Mouse (Mus musculus) neural tube, embryonic 14.5 days (tissue): ENCODE results near the gene Tmem199. TPM values are rescaled to one million over a fixed set of nuclear protein-coding genes. Genes with fewer than 3 reads are reported as not detected.

Experiments used
- ATAC-seq: fragments of 200-750 bp; cut with Nextera tagmentation; 2 replicates; pipeline ENCODE4 v1.8.0; 2017; ENCODE audit warnings: low read depth, mild to moderate bottlenecking, moderate TSS enrichment, moderate library complexity
- H3K27ac ChIP-seq: fragments of 300-500 bp; sonication (generic); 2 replicates; pipeline ENCODE4 v1.5.1; 2014; ENCODE audit warnings: low read depth, mild to moderate bottlenecking, control low read depth, low read length, moderate library complexity, mixed read lengths
- H3K27me3 ChIP-seq: fragments of 300-500 bp; sonication (generic); 2 replicates; pipeline ENCODE4 v1.6.1; 2014; ENCODE audit warnings: low read length; ENCODE audit not compliant: control insufficient read depth, insufficient read depth
- H3K36me3 ChIP-seq: fragments of 300-500 bp; sonication (generic); 2 replicates; pipeline ENCODE4 v1.6.1; 2014; ENCODE audit warnings: low read length, mixed read lengths; ENCODE audit not compliant: control insufficient read depth, insufficient read depth
- H3K4me1 ChIP-seq: fragments of 300-500 bp; sonication (generic); 2 replicates; pipeline ENCODE4 v1.6.1; 2014; ENCODE audit warnings: low read length; ENCODE audit not compliant: control insufficient read depth, insufficient read depth
- H3K4me2 ChIP-seq: fragments of 300-500 bp; sonication (generic); 2 replicates; pipeline ENCODE4 v1.6.1; 2014; ENCODE audit warnings: mild to moderate bottlenecking, low read depth, low read length, control low read depth
- H3K4me3 ChIP-seq: fragments of 300-500 bp; sonication (generic); 2 replicates; pipeline ENCODE4 v1.5.1; 2014; ENCODE audit warnings: low read depth, low read length, control low read depth, mixed read lengths
- H3K9ac ChIP-seq: fragments of 300-500 bp; sonication (generic); replicated peaks from 2 replicates; pipeline ENCODE4 v1.6.1; 2014; ENCODE audit warnings: low read depth, mild to moderate bottlenecking, control low read depth, low read length, mixed read lengths
- H3K9me3 ChIP-seq: fragments of 300-500 bp; sonication (generic); 2 replicates; pipeline ENCODE4 v1.6.1; 2016; ENCODE audit warnings: low read length; ENCODE audit not compliant: control insufficient read depth
- WGBS: fragments of 180-500 bp; shearing (Covaris S2); extraction: QIAGEN DNeasy Blood & Tissue Kit; methylation state at CpG from one replicate; pipeline ENCODE4 v1.1.7; 2014; 5-methylcytosine and 5-hydroxymethylcytosine counted together
- polyA plus RNA-seq: library from polyadenylated mRNA; unstranded; fragments of >200 nt; fragmentation: Nextera tagmentation; extraction: Ambion mirVana; gene quantifications from 2 replicates; pipeline ENCODE4 v1.2.1, GENCODE M21; 2014

The Tmem199 gene
- 104 and 108 TPM in 2 replicates for polyA plus RNA-seq

DNA sequence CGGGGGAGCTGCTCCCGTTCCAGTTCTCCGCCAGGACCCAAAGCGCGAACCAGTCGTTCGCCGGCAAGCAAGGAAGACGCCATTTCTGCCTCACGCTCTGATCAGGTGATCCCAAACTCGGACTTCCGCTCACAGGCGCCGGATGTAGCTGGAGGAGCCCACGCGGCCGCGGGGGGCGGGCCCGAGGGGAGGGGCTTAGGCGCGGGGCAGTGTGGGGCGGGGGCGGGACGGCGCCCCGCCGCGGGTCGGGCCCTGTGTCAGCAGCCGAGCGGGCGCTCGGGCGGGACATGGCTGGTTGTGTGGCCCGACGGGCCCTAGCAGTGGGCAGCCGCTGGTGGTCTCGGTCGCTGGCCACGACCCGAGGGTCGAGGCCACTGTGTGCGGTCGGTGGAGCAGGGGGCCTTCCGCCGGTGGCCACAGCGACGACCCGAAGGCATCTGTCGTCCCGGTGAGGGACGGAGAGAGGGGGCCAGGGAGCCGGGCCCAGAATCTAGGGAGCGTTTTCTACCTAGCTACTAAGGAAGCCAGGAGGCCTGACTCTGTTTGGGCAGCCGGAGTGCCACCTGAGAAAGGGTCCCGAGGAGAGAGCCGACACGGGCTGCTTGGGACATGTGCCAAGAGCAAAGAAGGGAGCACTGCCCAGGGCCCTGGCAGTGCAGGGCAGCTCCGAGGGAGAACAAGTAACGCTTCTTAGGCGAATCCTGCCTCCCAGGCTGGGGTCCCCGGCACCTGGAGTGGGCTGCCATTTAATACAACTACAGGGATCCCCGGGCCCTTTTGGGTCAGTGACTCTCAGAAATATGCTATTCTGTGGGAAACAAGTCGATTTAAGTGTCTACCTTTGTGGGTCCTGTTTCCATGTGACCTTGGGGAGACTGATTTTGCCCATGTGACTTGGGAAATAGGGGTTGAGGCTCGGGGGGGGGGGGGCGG, at the start of gene Tmem199, which contains the start of gene Poldip2:
Gene Tmem199, minus strand, starts transcription at position 148 of the 933 bp plus-strand sequence.
Gene Poldip2, plus strand, starts transcription at position 169 of the 933 bp plus-strand sequence.
- peak; percentile 96 for ATAC-seq

DNA sequence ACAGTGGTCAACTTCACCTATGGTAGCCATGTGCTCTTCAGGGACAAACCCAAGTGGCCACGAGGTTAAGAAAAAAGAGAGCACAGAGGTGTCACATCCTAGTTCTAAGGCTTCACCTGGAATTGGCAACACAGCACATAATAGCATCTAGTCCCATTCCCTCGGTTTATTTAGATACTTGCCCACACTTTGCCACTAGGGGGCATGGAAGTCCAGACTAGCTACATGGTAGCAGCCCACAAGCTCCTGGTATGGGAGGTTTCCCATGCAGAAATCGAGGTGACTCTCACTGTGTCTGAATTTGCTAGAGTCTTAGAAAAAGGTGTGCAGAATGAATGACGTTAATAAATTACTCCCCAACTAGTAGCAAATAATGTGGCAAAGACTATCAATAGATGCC, 48.5 kb upstream of the Tmem199 start:
- Histone ChIP-seq H3K9me3 (no peaks in the 10 kb centered on the region), H3K9ac (no peak overlapping the region), H3K4me3 (no peak overlapping the region), H3K27ac (no peak overlapping the region), H3K4me2 (no peak overlapping the region), H3K27me3 (no peaks in the 10 kb centered on the region), H3K36me3 (no peaks in the 10 kb centered on the region; the same call in 1 of the 2 replicates), H3K4me1 (no peaks in the 10 kb centered on the region)
- 20% methylated on average over 4 of the region's 4 CpGs for whole genome bisulfite sequencing
- peak; percentile 49; the same call in 1 of the 2 replicates for ATAC-seq

More for the DNA sequence above, at the start of gene Tmem199, which contains the start of gene Poldip2:
- Histone ChIP-seq H3K27me3 (no peaks in the 10 kb centered on the region), H3K27ac (peak within 1 kb of the TSS; percentile 80), H3K9ac (peak within 1 kb of the TSS; percentile 86), H3K9me3 (no peaks in the 10 kb centered on the region), H3K4me2 (peak within 1 kb of the TSS; percentile 97), H3K36me3 (peaks cover 19% of the 10 kb centered on the region), H3K4me3 (peak within 1 kb of the TSS; percentile 97), H3K4me1 (peaks cover 13% of the 10 kb centered on the region)
- WGBS: 2% methylated on average over 61 of the region's 67 CpGs

DNA sequence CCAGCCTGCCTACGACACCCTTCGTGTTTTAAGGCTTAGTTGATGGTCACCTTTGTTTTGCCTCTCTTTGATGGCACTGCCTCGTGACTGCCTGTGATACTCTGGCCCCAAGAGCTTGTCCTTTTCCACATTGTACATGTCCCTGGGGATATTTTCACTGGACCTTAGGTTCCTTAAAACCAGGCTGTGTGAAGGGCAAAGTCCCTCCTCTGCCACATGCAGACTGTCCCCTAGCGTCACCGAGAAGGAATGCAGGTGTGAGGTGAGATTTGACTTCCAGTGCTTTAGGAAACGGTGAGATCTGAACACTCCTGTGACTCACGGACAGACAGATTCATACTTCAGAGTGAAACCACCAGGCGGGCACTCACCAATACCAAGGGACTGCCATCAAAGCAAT, 45.3 kb upstream of the Tmem199 start:
- Histone ChIP-seq H3K4me3 (no peak overlapping the region), H3K27me3 (no peaks in the 10 kb centered on the region), H3K4me1 (no peaks in the 10 kb centered on the region), H3K36me3 (no peaks in the 10 kb centered on the region), H3K9ac (no peak overlapping the region), H3K4me2 (no peak overlapping the region), H3K27ac (no peak overlapping the region), H3K9me3 (no peaks in the 10 kb centered on the region)
- no peak for ATAC-seq
- 60% methylated on average over 8 of the region's 8 CpGs for WGBS

DNA sequence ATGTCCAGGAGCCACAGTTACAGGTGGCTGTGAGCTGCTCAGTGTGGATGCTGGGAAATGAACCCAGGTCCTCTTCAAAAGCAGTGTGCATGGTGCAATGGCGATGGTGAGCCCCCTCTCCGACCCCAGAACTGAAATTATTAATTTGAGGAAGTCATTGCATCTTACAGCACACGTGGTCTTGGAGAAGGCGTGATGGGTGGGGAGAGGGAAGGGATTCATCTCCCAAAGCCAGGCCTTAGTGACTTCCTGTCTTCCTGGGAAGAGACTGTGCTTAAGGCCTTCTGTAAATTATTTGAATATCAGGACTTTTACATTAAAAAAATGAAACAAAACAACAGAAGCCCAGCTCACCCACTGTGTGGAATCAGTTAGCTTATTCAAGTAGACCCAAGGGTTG, 44.1 kb upstream of the Tmem199 start:
- 86% methylated on average over 4 of the region's 4 CpGs for WGBS
- ATAC-seq: no peak
- H3K4me1 ChIP-seq: no peaks in the 10 kb centered on the region
- no peaks in the 10 kb centered on the region for H3K27me3 ChIP-seq
- H3K4me2 ChIP-seq: no peak overlapping the region
- no peak overlapping the region for H3K27ac ChIP-seq
- H3K4me3 ChIP-seq: no peak overlapping the region
- H3K36me3 ChIP-seq: no peaks in the 10 kb centered on the region
- H3K9me3 ChIP-seq: no peaks in the 10 kb centered on the region
- H3K9ac ChIP-seq: no peak overlapping the region

GRCm38 (mm10) chr11:78555623-78556022, 43.7 kb upstream of the Tmem199 start:
- no peaks in the 10 kb centered on the region for H3K9me3 ChIP-seq
- H3K27ac ChIP-seq: no peak overlapping the region
- no peaks in the 10 kb centered on the region for H3K27me3 ChIP-seq
- no peak overlapping the region for H3K4me3 ChIP-seq
- no peak overlapping the region for H3K9ac ChIP-seq
- no peak for ATAC-seq
- WGBS: 84% methylated on average over 3 of the region's 3 CpGs
- no peaks in the 10 kb centered on the region for H3K36me3 ChIP-seq
- H3K4me1 ChIP-seq: no peaks in the 10 kb centered on the region
- no peak overlapping the region for H3K4me2 ChIP-seq

- WGBS: 36% methylated on average over 6 of the region's 6 CpGs
- no peaks in the 10 kb centered on the region for H3K9me3 ChIP-seq
- H3K4me1 ChIP-seq: peaks cover 12% of the 10 kb centered on the region
- peak overlapping the region; percentile 56 for H3K4me3 ChIP-seq
- peak overlapping the region; percentile 85 for H3K4me2 ChIP-seq
- H3K9ac ChIP-seq: peak overlapping the region; percentile 57
- peak; percentile 33 for ATAC-seq
- H3K27ac ChIP-seq: peak overlapping the region; percentile 88
- no peaks in the 10 kb centered on the region for H3K36me3 ChIP-seq
- H3K27me3 ChIP-seq: no peaks in the 10 kb centered on the region
These were observed 39.1 kb upstream of the Tmem199 start for GRCm38 (mm10) chr11:78551059-78551398.

DNA sequence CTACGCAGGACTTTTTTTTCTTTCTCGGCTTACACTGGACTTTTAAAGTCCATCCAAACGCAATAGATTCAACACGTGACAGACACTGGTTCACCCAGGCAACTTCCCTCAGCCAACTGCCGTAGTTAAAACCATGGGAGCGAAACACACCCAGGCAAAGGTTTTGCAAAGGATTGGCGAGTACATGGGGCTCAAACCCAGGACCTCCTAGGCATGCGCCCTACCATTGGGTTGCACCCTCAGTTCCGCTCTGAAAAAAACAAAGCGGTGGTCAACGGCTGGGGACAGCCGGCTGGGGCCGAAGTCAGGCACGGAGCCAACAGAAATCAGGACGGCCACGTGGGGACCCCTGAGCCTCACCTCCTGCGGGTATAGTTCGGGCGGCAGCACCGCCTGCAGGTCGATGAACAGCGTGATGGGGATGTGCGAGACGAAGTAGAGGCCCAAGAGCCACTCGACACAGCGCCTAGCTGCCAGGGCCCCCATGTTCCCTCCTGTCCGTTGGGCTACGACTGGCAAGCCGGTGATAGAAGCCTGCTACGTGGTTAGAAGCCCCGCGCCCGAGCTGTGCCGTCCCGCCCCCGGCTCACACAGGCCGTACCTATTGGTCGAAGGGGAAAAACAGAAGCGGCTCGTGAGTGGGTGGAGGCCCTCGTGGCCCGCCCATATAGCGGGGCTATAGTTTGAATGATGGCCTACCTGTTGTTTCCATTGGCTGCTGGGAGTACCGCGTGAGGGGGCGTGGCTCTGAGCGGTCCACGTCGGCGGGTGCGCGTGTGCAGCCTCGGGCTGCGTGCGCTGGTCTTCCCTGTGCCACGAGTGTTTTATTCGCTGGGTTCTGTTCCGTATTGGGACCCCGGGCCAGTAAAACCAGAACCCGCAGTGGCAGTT, 38.4 kb upstream of the Tmem199 start, which contains the start of gene Tmem97:
Gene Tmem97, minus strand, starts transcription at position 610 of the 891 bp plus-strand sequence.
- Histone ChIP-seq H3K4me1 (peaks cover 12% of the 10 kb centered on the region), H3K27ac (peak within 1 kb of the TSS; percentile 88), H3K9ac (peak within 1 kb of the TSS; percentile 68), H3K4me2 (peak within 1 kb of the TSS; percentile 85), H3K27me3 (no peaks in the 10 kb centered on the region), H3K4me3 (peak within 1 kb of the TSS; percentile 56), H3K9me3 (no peaks in the 10 kb centered on the region), H3K36me3 (no peaks in the 10 kb centered on the region)
- under 1% methylated on average over 59 of the region's 60 CpGs for WGBS
- ATAC-seq: peak; percentile 100

GRCm38 (mm10) chr11:78549491-78549987, 37.6 kb upstream of the Tmem199 start:
- WGBS: 17% methylated on average over 5 of the region's 5 CpGs
- no peak for ATAC-seq
- H3K4me1 ChIP-seq: peaks cover 12% of the 10 kb centered on the region

More at GRCm38 (mm10) chr11:78549491-78549987, 37.6 kb upstream of the Tmem199 start:
- Histone ChIP-seq H3K27ac (no peak overlapping the region), H3K9me3 (no peaks in the 10 kb centered on the region), H3K4me2 (peak overlapping the region; percentile 85), H3K9ac (peak overlapping the region; percentile 68; the same call in 1 of the 2 replicates), H3K27me3 (no peaks in the 10 kb centered on the region), H3K4me3 (peak overlapping the region; percentile 56), H3K36me3 (no peaks in the 10 kb centered on the region)
